Mouse (Mus musculus): Measurements from ENCODE around the gene Dtx4. TPM values are rescaled to one million over a fixed set of nuclear protein-coding genes. Genes with fewer than 3 reads are reported as not detected.
A peak's percentile ranks its signal among the peaks of the same experiment; 100 is the strongest.

Gene Dtx4
- total RNA-seq, 2 experiments from 2014 or later: 7.6 to 9.7 TPM

DNA sequence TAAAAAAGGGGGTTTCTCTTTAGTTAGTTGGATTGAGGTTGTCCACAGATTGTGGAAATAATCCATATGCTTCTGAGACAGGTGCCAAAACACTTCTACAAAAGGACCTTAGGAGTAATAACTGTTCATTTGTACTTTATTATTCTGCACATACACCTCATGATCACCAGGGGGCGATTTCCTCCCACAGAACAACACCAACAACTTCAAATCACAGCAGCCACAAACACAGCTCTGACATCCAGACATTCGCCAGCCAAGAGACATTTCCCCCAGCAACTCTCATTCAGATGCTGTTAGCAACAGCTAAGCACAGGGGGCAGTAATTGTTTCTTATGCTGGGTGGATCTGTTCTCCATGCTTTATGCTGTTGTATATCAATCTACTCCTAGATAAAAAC, 68.2 kb downstream of the Dtx4 start:
- intact Hi-C loops (cut with DNase I): loop anchor here (5.0 to 10.0 kb wide), 3 partner anchors 34 to 162 kb away; partner anchors contain the start of genes Dtx4 and Gm4952
- DNase-seq: peak; percentile 22 to 38

DNA sequence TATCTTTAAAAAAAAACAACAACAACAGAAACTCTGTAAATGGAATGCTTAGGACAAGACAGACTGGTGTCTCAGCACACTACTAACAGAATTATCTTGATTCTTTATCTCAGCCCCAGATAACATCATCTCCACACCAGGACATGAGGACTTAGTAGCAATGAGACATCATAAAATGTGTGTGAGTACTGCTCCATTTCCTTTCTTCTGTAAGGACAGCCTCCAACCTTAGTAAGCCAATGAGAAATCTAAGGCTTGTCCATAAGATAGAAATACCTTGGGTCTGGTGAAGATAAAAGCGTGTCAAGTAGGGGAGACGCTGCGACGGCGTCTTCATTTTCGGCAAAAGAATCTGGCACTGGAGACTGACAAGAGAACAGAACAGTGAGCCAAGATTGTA, 73.6 kb downstream of the Dtx4 start, which contains the start of gene Pfpl:
Gene Pfpl (plus strand): TSS at position 301 of the 400 bp plus-strand sequence.
- no peak for DNase-seq
- intact Hi-C loops (cut with DNase I): no loop called here

DNA sequence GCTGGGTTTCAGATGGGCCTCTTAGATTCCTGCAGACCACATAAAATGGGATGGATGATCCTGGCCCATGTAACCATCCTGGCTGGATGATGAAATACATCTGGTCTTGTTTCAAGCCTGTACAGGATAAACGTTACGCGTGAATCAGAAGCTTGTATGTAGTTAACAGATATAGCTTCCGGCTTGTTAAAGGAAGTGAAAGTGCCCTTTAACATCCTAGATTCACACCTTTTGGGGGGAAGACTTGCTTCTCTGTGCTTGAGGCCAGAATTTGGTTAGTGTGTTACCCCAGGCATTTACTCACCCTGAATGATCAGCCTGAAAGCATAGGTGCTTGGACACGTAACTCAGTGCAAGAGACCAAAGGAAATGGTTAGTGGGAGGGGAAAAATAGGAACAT, 74.2 kb downstream of the Dtx4 start:
- DNase-seq: no peak
- intact Hi-C loops (cut with DNase I): no loop called here

DNA sequence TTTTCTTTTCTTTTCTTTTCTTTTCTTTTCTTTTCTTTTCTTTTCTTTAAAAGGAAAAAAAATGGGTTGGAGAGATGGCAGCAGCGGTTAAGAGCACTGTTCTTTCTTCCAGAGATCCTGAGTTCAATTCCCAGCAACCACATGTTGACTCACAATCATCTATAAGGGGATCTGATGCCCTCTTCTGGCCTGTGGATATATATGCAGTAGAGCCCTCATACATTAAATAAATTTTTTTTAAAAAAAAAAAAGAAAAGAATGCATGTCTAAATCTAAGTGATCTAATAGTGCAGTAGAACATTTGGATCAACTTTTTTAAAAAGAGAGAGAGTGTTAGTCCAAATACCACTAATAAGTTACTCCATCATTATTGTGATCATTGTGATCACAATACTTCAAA, 79.6 kb downstream of the Dtx4 start:
- intact Hi-C loops (cut with DNase I): no loop called here

DNA sequence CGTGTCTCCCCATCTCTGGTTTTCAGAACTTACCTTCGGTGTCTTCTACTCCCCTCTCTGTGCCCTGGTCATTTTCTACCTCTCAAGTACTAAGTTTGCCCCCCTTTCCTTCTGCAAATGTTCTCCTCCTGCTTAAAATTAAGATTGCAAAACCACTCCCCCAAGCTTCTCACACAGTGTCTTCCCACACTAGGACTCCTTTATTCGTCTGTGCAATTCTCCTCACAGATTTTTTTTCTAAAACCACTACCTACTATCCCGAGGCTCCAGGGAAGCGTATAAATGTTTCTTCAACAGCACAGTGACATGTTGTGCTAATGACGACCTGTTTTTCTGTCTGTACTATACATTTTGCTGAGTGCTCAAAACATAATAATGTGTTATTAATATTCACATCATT, 80.7 kb downstream of the Dtx4 start:
- DNase-seq: no peak

More for the DNA sequence above, 79.6 kb downstream of the Dtx4 start:
- no peak for DNase-seq

DNA sequence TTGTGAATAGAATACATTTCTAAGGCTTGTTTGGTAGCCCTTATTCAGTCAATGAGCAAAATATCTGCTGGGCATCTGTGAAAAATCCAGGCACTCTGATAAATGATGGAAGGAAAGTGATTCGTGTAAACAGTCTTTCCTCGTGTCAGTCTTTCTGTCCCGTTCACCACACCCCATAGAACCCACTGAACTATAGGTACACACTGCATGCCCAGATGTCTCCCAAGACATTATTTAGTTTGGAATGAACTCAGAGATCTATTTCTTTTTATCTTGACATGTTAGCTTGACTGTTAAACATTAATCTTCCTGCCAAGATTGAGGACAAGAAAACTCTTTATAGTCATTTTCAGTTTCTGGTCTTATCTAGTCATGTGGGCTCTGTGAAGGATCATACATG, 82.9 kb downstream of the Dtx4 start:
- intact Hi-C loops (cut with DNase I): no loop called here
- no peak for DNase-seq

More for the DNA sequence above, 80.7 kb downstream of the Dtx4 start:
- intact Hi-C loops (cut with DNase I): no loop called here

DNA sequence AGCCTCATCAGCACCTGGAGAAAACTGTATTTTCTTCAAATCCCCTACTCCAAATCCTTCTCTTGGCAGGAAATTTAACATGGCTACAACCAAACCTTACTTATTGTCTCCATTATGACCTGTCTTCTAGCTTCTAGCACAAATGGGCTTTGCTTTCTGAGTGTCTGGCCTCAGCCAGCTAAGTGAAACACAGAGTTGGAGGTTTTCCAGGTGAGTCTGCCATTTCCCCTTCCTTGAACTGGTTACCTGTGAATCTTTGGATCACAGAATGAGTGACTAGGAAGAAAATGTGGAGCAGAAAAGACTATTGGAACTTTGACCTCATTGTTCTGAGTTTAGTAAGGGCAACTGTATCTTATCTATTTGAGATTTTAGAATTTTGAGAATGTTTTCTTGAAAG, 83.9 kb downstream of the Dtx4 start, which contains the start of gene Olfr1441:
Gene Olfr1441 (plus strand): TSS at position 73 of the 400 bp plus-strand sequence.
- intact Hi-C loops (cut with DNase I): no loop called here
- DNase-seq: no peak

Other genes with a start within 250 kb of the Dtx4 start
- gene Olfr235, start 240.4 kb downstream of the Dtx4 start, total RNA-seq (2021): not detected
- not detected for gene Olfr1434, start 221.6 kb downstream of the Dtx4 start, total RNA-seq (2021)
- not detected for gene Olfr1436, start 202.3 kb downstream of the Dtx4 start, total RNA-seq (2021)
- gene Olfr1437, start 176.4 kb downstream of the Dtx4 start, total RNA-seq (2021): not detected
- not detected for gene Olfr1438-ps1, start 165.5 kb downstream of the Dtx4 start, total RNA-seq (2021)
- not detected for gene Olfr1440, start 114.2 kb downstream of the Dtx4 start, total RNA-seq (2021)
- gene Olfr1441, start 84.0 kb downstream of the Dtx4 start, total RNA-seq (2021): not detected
- not detected for gene Pfpl, start 73.5 kb downstream of the Dtx4 start, total RNA-seq (2021)
- 1 to 10 TPM; 6.6 to 7.1 TPM for gene Mpeg1, start 40.7 kb downstream of the Dtx4 start, total RNA-seq (2021)
- gene Fam111a, start 44.3 kb upstream of the Dtx4 start, total RNA-seq (2021): 1 to 10 TPM; 5.8 to 7.3 TPM
- gene Gm4952, start 98.5 kb upstream of the Dtx4 start, total RNA-seq (2021): not detected
- gene Glyat, start 131.9 kb upstream of the Dtx4 start, total RNA-seq (2021): not detected
- gene Olfr1442, start 169.0 kb upstream of the Dtx4 start, total RNA-seq (2021): not detected
- gene Olfr1443, start 176.7 kb upstream of the Dtx4 start, total RNA-seq (2021): not detected
- gene Keg1, start 194.3 kb upstream of the Dtx4 start, total RNA-seq (2021): not detected